Mouse (Mus musculus): Measurements from ENCODE around the gene Rftn2. TPM values are rescaled to one million over a fixed set of nuclear protein-coding genes. Genes with fewer than 3 reads are reported as not detected.

Rftn2 gene
- polyA plus RNA-seq, 1 experiment from 2014 or later = 8.4 TPM

- Histone ChIP-seq H3K4me1 (0 out of 2 replicates have a peak, but pooled peaks cover under 1% of the 10 kb centered on the region), H3K9ac (no peak overlapping the region), H3K27ac (no peak overlapping the region), H3K27me3 (no peaks in the 10 kb centered on the region), H3K4me3 (replicated peaks) (no peak overlapping the region), H3K4me2 (no peak overlapping the region), H3K9me3 (replicated peaks) (no peaks in the 10 kb centered on the region), H3K36me3 (peaks cover 14% of the 10 kb centered on the region; the same call in 1 of the 2 replicates)
- WGBS = 42% methylated on average over 11 of the region's 11 CpGs
- ATAC-seq (replicated peaks; ENCODE audit: low FRiP score) = no peak
Measured at GRCm38 (mm10) chr1:55186592-55187210, 39.9 kb downstream of the Rftn2 start.

GRCm38 (mm10) chr1:55185718-55186117 is 40.9 kb downstream of the Rftn2 start:
- 85% methylated on average over 6 of the region's 6 CpGs for WGBS
- H3K4me2 ChIP-seq = no peak overlapping the region
- no peaks in the 10 kb centered on the region for H3K9me3 ChIP-seq (replicated peaks)
- H3K27ac ChIP-seq = no peak overlapping the region
- H3K36me3 ChIP-seq = peaks cover 22% of the 10 kb centered on the region
- no peak overlapping the region for H3K4me3 ChIP-seq (replicated peaks)
- H3K4me1 ChIP-seq = no peaks in the 10 kb centered on the region
- H3K9ac ChIP-seq = no peak overlapping the region
- ATAC-seq (replicated peaks; ENCODE audit: low FRiP score) = 0 out of 2 replicates have a peak, but pooled peaks have one; percentile 15
- no peaks in the 10 kb centered on the region for H3K27me3 ChIP-seq

GRCm38 (mm10) chr1:55182392-55182791 is 44.2 kb downstream of the Rftn2 start:
- Histone ChIP-seq H3K9ac (no peak overlapping the region), H3K4me2 (no peak overlapping the region), H3K27ac (no peak overlapping the region), H3K4me1 (no peaks in the 10 kb centered on the region), H3K27me3 (no peaks in the 10 kb centered on the region), H3K9me3 (replicated peaks) (no peaks in the 10 kb centered on the region), H3K36me3 (peaks cover 24% of the 10 kb centered on the region), H3K4me3 (replicated peaks) (no peak overlapping the region)
- WGBS = 89% methylated on average over 5 of the region's 5 CpGs
- no peak for ATAC-seq (replicated peaks; ENCODE audit: low FRiP score)

- Histone ChIP-seq H3K9ac (no peak overlapping the region), H3K27me3 (no peaks in the 10 kb centered on the region), H3K9me3 (replicated peaks) (no peaks in the 10 kb centered on the region), H3K4me1 (no peaks in the 10 kb centered on the region), H3K4me3 (replicated peaks) (no peak overlapping the region), H3K36me3 (peaks cover 24% of the 10 kb centered on the region), H3K27ac (no peak overlapping the region), H3K4me2 (no peak overlapping the region)
- no peak for ATAC-seq (replicated peaks; ENCODE audit: low FRiP score)
- WGBS = 86% methylated on average over 5 of the region's 5 CpGs
Measured at GRCm38 (mm10) chr1:55179917-55180566, 46.5 kb downstream of the Rftn2 start.

- no peak for ATAC-seq (replicated peaks; ENCODE audit: low FRiP score)
- Histone ChIP-seq H3K9ac (no peak overlapping the region), H3K4me3 (replicated peaks) (no peak overlapping the region), H3K4me2 (no peak overlapping the region), H3K27ac (no peak overlapping the region), H3K4me1 (no peaks in the 10 kb centered on the region), H3K9me3 (replicated peaks) (no peaks in the 10 kb centered on the region), H3K36me3 (0 out of 2 replicates have a peak, but pooled peaks cover 4% of the 10 kb centered on the region), H3K27me3 (no peaks in the 10 kb centered on the region)
- 33% methylated on average over 3 of the region's 3 CpGs for WGBS
Measured at GRCm38 (mm10) chr1:55174558-55175034, 52.0 kb downstream of the Rftn2 start.

- Histone ChIP-seq H3K9me3 (replicated peaks) (peaks cover 4% of the 10 kb centered on the region; the same call in 1 of the 2 replicates), H3K27ac (no peak overlapping the region), H3K4me1 (no peaks in the 10 kb centered on the region), H3K4me2 (no peak overlapping the region), H3K4me3 (replicated peaks) (no peak overlapping the region), H3K36me3 (0 out of 2 replicates have a peak, but pooled peaks cover 9% of the 10 kb centered on the region), H3K27me3 (no peaks in the 10 kb centered on the region), H3K9ac (no peak overlapping the region)
- 87% methylated on average over 10 of the region's 10 CpGs for WGBS
- no peak for ATAC-seq (replicated peaks; ENCODE audit: low FRiP score)
Measured at GRCm38 (mm10) chr1:55173720-55174557, 52.6 kb downstream of the Rftn2 start.

- Histone ChIP-seq H3K4me1 (no peaks in the 10 kb centered on the region), H3K9me3 (replicated peaks) (peaks cover 11% of the 10 kb centered on the region; the same call in 1 of the 2 replicates), H3K36me3 (0 out of 2 replicates have a peak, but pooled peaks cover 9% of the 10 kb centered on the region), H3K27ac (no peak overlapping the region), H3K4me2 (peak overlapping the region; percentile 32), H3K9ac (no peak overlapping the region), H3K27me3 (no peaks in the 10 kb centered on the region), H3K4me3 (replicated peaks) (peak overlapping the region; percentile 8; the same call in 1 of the 2 replicates)
- WGBS = 59% methylated on average over 22 of the region's 22 CpGs
- 0 out of 2 replicates have a peak, but pooled peaks have one; percentile 40 for ATAC-seq (replicated peaks; ENCODE audit: low FRiP score)
Measured at GRCm38 (mm10) chr1:55171361-55172325, 54.9 kb downstream of the Rftn2 start.

- Histone ChIP-seq H3K27ac (no peak overlapping the region), H3K9me3 (replicated peaks) (peaks cover 11% of the 10 kb centered on the region; the same call in 1 of the 2 replicates)
- 94% methylated on average over 4 of the region's 4 CpGs for WGBS
Measured at GRCm38 (mm10) chr1:55168591-55168990, 58.0 kb downstream of the Rftn2 start.

GRCm38 (mm10) chr1:55167560-55167959 is 59.0 kb downstream of the Rftn2 start:
- no peak for ATAC-seq (replicated peaks; ENCODE audit: low FRiP score)
- Histone ChIP-seq H3K9me3 (replicated peaks) (peaks cover 11% of the 10 kb centered on the region; the same call in 1 of the 2 replicates), H3K9ac (no peak overlapping the region), H3K4me1 (no peaks in the 10 kb centered on the region), H3K4me3 (replicated peaks) (no peak overlapping the region), H3K27ac (no peak overlapping the region), H3K27me3 (no peaks in the 10 kb centered on the region), H3K4me2 (no peak overlapping the region), H3K36me3 (0 out of 2 replicates have a peak, but pooled peaks cover 9% of the 10 kb centered on the region)
- 87% methylated on average over 4 of the region's 4 CpGs for WGBS

More at GRCm38 (mm10) chr1:55168591-55168990, 58.0 kb downstream of the Rftn2 start:
- 0 out of 2 replicates have a peak, but pooled peaks cover 9% of the 10 kb centered on the region for H3K36me3 ChIP-seq
- H3K9ac ChIP-seq = no peak overlapping the region
- no peak overlapping the region for H3K4me2 ChIP-seq
- H3K4me1 ChIP-seq = no peaks in the 10 kb centered on the region
- no peaks in the 10 kb centered on the region for H3K27me3 ChIP-seq
- no peak overlapping the region for H3K4me3 ChIP-seq (replicated peaks)
- ATAC-seq (replicated peaks; ENCODE audit: low FRiP score) = no peak

GRCm38 (mm10) chr1:55164005-55164404 is 62.6 kb downstream of the Rftn2 start:
- Histone ChIP-seq H3K9ac (no peak overlapping the region), H3K36me3 (peaks cover 6% of the 10 kb centered on the region; the same call in 1 of the 2 replicates), H3K4me2 (no peak overlapping the region), H3K27ac (no peak overlapping the region), H3K4me3 (replicated peaks) (no peak overlapping the region), H3K4me1 (no peaks in the 10 kb centered on the region), H3K27me3 (no peaks in the 10 kb centered on the region), H3K9me3 (replicated peaks) (peaks cover 7% of the 10 kb centered on the region; the same call in 1 of the 2 replicates)
- WGBS = 68% methylated on average over 5 of the region's 5 CpGs
- no peak for ATAC-seq (replicated peaks; ENCODE audit: low FRiP score)

GRCm38 (mm10) chr1:55162781-55163180 is 63.8 kb downstream of the Rftn2 start:
- Histone ChIP-seq H3K9me3 (replicated peaks) (no peaks in the 10 kb centered on the region), H3K27ac (no peak overlapping the region), H3K4me1 (no peaks in the 10 kb centered on the region), H3K4me2 (no peak overlapping the region), H3K36me3 (peaks cover 16% of the 10 kb centered on the region), H3K9ac (no peak overlapping the region), H3K27me3 (no peaks in the 10 kb centered on the region), H3K4me3 (replicated peaks) (no peak overlapping the region)
- ATAC-seq (replicated peaks; ENCODE audit: low FRiP score) = no peak
- 80% methylated on average over 5 of the region's 5 CpGs for WGBS

Data from kidney, embryonic 15.5 days (tissue).